10 mouse cellular contexts compared by ENCODE assay signal in genomic region chr9:72877905-72878304, GRCm38 (mm10). TPM values are rescaled to one million over a fixed set of nuclear protein-coding genes. Genes with fewer than 3 reads are reported as not detected.
DNase-seq lines count a peak whose midpoint lies in the region; ATAC-seq and TF ChIP-seq lines count a peak whose summit lies in the region.
"Had no signal": no experiment of that assay in that cellular context is flagged by ENCODE, and none has a peak within 500 bp of the region (broad histone marks: within the 10 kb centered on the region; RNA-seq: fewer than 3 reads in every experiment).

No protein-coding gene starts in this region.

- no peak overlapping the region for H3K4me3 ChIP-seq in heart, embryonic 10.5 days
- H3K4me3 ChIP-seq in left cerebral cortex, adult 2 months = no peak overlapping the region
- H3K4me3 ChIP-seq: forebrain, embryonic 13.5 days had no signal

- intact Hi-C loops in left cerebral cortex, adult 2 months (cut with DNase I) = no loop called here

- no peak for TF ChIP-seq CTCF in left cerebral cortex, adult 2 months (IDR thresholded peaks at IDR 0.05)

- no peak for DNase-seq in heart, embryonic 10.5 days (ENCODE audit: low spot score)
- no peak for DNase-seq in heart, adult 8-10 months (ENCODE audit: low spot score)
- peak; percentile 17 for DNase-seq in brain, adult 2 months (ENCODE audit: low read depth, low spot score)
- DNase-seq in mesoderm, embryonic 11.5 days (ENCODE audit: low read depth, low spot score) = peak; percentile 90
- no peak for DNase-seq in thymus, postnatal 14 days
- DNase-seq in left cerebral cortex, adult 2 months (ENCODE audit: extremely low spot score in 1 of 2, low spot score in 2 of 2) = no peak
- DNase-seq: lung, adult 18-20 months had no signal

- no peaks in the 10 kb centered on the region for H3K27me3 ChIP-seq in heart, embryonic 10.5 days (ENCODE audit: insufficient read depth, poor library complexity, severe bottlenecking)

- peak overlapping the region; percentile 87; the same call in 1 of the 2 replicates for H3K27ac ChIP-seq in heart, embryonic 10.5 days
- H3K27ac ChIP-seq in left cerebral cortex, adult 2 months = no peak overlapping the region
- H3K27ac ChIP-seq: forebrain, embryonic 13.5 days had no signal

- H3K9me3 ChIP-seq in heart, embryonic 10.5 days = no peaks in the 10 kb centered on the region
- H3K9me3 ChIP-seq: forebrain, embryonic 13.5 days had no signal

- H3K4me1 ChIP-seq in heart, embryonic 10.5 days = peaks cover 49% of the 10 kb centered on the region

- WGBS in heart, embryonic 10.5 days = 51% methylated on average over 11 of the region's 11 CpGs

- peaks cover 18% of the 10 kb centered on the region for H3K36me3 ChIP-seq in heart, embryonic 10.5 days

- peak; percentile 33 to 39; a peak in 3 of 4 replicates for ATAC-seq in hematopoietic stem cell, adult 5-6 weeks (replicated peaks in 1 of 2; ENCODE audit: insufficient read depth in 1 of 2, low FRiP score in 2 of 2, low TSS enrichment in 1 of 2, low read depth in 1 of 2, poor library complexity in 2 of 2, severe bottlenecking in 2 of 2)
- no peak for ATAC-seq in inflammation-experienced regulatory T-cells, adult 6 months
- ATAC-seq: forebrain, embryonic 13.5 days had no signal

RNA-seq across cellular contexts. Expression of gene Pygo1, which starts 47.5 kb away (rescaled TPM):
- polyA plus RNA-seq in heart, embryonic 10.5 days (2016; fragmentation: Nextera tagmentation; extraction: Ambion mirVana) = 1.6 and 2.2 TPM in 2 replicates
- total RNA-seq in heart, adult 8-10 months (2022) = 10 to 100 TPM; 12.9 to 16.4 (median 14.2) TPM
- total RNA-seq in hematopoietic stem cell, adult 5-6 weeks (2017) = 0.06 TPM in 1 of 2 replicates, not detected in the other
- polyA plus RNA-seq in inflammation-experienced regulatory T-cells, adult 6 months (2017; shearing (Covaris generic)) = not detected
- total RNA-seq in left cerebral cortex, adult 2 months (2021) = 10 to 100 TPM; 18.6 to 19.5 TPM

Comparison
In these comparisons a context has a peak if more than half of its experiments do, and no peak if none do; other contexts are left out.
1. DNase-seq: peak in brain, adult 2 months (single experiment) and mesoderm, embryonic 11.5 days (single experiment); none in heart, embryonic 10.5 days (single experiment), heart, adult 8-10 months (single experiment), thymus, postnatal 14 days (single experiment) and left cerebral cortex, adult 2 months (0 of 2).
2. RNA of gene Pygo1, which starts 47.5 kb away (total RNA-seq): 18.6 to 19.5 TPM in left cerebral cortex, adult 2 months and 12.9 to 16.4 TPM in heart, adult 8-10 months; 0.06 TPM in hematopoietic stem cell, adult 5-6 weeks; every median in the first group is over 10 times any median in the second.